Mouse (Mus musculus): ENCODE data around the gene Plekhs1.
"Not testable (repeated sequence)": the region's sequence is repeated elsewhere in the genome, so short reads cannot be mapped to it uniquely, and the experiment has no call there.

Plekhs1 gene

DNA sequence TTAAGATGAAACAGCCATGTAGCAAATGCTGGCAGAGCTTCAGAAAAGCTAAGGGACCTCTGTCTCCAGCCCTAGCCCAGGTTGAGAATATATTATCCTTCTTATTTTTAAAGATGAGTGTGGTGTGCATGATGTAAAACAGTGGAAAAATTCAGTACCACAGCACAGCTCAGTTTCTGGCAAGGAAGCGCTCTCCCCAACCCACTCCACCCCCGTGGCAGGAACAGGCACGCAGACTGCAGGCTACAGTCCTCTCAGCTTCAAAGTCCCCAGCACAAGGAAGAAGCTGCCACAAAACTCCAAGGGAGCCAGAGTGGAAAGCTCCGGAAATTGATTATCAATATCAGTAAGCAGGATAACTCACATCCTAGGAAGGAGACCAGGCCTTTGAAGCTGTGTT, 49.8 kb downstream of the Plekhs1 start:
- DNase-seq (ENCODE audit: extremely low read depth, low read depth): not testable (repeated sequence)

DNA sequence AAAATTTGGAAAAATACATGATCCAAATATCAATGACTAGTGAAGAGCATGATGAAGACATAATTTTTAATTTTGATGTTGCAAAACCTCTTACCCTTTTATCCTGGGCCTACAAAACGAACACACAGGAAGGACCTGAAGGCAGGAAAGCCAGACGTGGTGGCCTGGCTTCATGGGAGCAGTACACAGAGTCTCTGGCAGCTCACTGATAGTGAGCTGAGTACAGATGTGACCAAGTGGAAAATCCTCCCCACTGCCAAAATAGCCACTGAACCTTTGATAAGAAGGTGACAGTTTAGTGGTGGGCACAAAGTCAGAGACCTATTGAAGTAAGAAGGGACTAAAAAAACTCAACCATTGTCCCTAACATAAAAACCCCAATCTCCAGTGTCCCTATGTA, 52.1 kb downstream of the Plekhs1 start:
- not testable (repeated sequence) for DNase-seq (ENCODE audit: extremely low read depth, low read depth)

DNA sequence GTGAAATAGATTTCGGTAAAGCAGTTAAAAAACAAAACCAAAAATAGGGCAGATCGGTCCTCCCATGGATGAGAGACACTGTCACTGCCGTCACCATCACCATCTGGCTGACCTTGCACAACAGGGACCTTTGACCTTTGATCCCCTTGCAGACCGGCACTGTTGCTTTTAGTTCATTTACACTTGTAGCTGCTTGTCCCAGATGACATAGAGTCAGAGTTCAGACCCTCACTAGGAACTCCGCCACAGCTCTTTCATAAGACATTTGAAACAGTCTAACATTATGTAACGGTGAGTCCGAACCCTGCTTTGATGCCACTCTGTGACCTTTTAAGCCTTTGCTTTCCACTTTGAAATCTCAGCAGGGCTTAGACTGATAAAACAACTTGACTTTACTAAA, 58.0 kb downstream of the Plekhs1 start:
- DNase-seq (ENCODE audit: extremely low read depth, low read depth): not testable (repeated sequence)

DNA sequence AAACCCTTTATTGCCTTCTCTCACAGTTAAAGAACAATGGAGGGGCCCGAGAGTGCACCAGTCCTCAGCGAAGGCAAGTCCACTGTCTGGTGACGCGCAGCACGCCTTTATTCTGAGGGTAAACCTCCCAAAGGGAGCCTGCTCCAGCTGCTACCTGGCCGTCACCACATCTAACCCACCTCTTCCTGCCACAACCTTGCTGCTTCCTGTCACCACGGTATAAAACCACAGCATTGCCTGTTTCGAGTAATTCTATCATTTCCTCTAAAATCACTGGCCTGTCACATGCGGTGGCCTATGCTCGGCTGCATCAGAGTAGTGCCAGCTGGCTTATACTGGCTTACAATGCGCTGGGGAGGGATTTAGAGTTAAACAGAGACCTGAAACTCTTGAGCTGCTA, 69.1 kb downstream of the Plekhs1 start:
- DNase-seq (ENCODE audit: extremely low read depth, low read depth): not testable (repeated sequence)

DNA sequence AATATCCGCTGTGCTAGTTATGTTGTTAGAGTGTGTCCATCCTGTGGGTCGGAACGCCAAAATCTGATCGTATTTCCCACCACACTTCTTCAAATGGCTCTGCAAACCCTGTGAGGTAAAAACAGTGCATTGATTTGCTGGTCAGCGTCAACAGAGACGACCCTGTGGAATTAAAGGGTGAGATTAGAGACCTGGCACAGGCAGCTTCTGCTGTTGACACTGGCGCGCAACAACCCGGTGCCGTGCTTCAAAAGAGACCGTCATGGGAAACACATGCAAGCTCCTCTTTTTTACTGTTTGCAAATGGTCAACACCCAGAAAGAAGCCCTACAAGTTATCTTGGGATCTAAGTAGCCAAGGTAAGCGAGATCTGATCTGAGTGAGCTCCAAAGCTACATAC, 69.8 kb downstream of the Plekhs1 start:
- no peak for DNase-seq (ENCODE audit: extremely low read depth, low read depth)

DNA sequence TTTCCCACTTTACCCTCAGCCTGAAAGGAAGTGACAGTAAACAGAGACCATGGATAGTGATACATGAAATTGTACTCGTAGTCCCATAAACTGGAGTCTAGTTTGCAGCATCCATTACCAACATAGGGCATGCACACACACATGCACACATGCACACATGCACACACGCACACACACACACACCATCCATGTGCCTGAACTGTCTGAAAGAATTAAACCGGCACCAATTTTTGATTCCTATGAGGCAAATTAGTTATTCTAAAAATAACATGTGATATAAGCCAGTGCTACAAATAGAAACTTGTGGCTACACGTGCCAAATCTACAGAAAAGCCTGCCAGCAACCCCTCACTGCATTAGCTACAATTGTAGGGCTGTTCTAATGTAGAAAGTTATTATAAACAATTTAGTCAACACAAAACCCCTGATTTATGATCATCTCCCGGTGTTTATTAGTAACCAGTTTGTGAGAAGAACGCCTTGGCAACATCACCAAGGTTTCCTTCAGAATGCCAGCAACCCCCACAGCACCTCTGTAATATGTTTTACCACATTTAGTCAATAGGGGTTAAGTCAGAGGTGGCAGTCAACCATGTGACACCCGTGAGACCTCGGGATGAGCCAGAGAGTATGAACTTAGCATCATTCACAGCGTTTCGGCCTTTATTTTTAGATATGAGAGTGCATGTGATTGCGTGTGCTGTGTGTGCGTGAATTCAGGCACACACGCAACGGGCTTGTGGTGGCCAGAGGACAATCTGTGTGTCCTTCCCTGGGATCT, 72.0 kb downstream of the Plekhs1 start:
- no peak for DNase-seq (ENCODE audit: extremely low read depth, low read depth)

DNA sequence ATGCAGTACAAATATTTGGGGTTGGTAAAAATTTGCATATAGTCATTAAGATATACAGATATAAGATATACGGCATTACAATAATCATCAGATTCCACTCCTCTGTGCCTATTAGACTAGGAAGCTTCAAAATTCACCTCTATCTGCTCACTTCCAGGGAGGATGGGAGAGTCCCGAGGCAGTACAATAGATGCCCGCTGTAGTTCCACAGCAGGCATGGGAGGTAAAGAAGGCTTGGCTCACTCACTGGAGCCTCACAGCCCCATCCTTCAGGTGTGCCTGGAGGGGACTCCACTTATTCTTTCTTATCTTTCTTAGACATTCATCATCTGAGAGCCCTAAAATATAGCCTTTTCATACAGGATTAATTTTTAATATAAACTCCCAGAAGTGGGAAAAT, 72.9 kb downstream of the Plekhs1 start:
- no peak for DNase-seq (ENCODE audit: extremely low read depth, low read depth)

DNA sequence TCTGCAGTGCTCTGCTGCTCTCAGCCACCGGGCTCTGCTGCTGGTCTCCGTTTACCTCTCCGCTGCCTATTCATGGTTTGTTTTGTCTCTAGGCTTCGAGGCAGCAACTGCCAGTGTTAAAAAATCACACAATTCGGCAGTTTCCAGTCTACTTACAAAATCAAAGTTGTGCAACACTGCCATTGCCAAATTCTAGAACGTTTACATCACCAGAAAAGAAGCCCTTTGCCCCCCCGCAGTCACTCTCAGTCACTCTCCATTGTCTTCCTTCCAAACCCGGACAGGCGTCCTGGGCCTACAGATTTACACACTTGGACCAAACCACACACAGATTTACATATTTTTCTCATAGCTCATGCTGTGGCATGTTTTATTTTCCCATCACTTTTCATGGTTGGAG, 73.6 kb downstream of the Plekhs1 start:
- DNase-seq (ENCODE audit: extremely low read depth, low read depth): no peak

DNA sequence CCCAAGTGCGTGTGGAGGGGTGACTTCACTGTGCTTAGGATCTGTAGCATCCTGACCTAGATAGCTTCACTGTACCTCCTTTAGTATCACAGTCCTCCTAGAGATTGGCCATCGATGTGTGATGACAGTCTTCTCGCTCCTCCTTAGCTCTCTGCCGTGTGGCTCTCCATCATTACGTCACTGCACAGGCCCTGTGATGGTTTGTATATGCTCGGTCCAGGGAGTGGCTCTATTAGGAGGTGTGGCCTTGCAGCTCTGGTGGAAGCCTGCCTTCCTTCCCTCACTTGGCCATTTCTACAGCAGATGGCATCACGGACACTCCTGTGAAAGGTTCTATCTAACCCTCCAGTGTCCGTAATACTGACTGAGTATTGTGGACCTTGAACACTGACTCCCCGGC, 74.3 kb downstream of the Plekhs1 start:
- no peak for DNase-seq (ENCODE audit: extremely low read depth, low read depth)
